Mouse (Mus musculus) hindbrain, embryonic 11.5 days (tissue): ENCODE results near the gene Scnm1. TPM values are rescaled to one million over a fixed set of nuclear protein-coding genes. Genes with fewer than 3 reads are reported as not detected.

Experiments
- ATAC-seq: fragments of 200-750 bp; cut with Nextera tagmentation; 2 replicates; pipeline ENCODE4 v1.8.0; 2017; ENCODE audit warnings: mild to moderate bottlenecking, moderate TSS enrichment, moderate library complexity; ENCODE audit not compliant: low FRiP score
- DNase-seq: peaks from one replicate; pipeline ENCODE4 v3.0.0-alpha.2; 2015; ENCODE audit warnings: low spot score
- H3K27ac ChIP-seq: fragments of 300-500 bp; sonication (generic); 2 replicates; pipeline ENCODE4 v1.5.1; 2014; ENCODE audit warnings: mild to moderate bottlenecking, low read depth, low read length
- H3K27me3 ChIP-seq: fragments of 300-500 bp; sonication (generic); 2 replicates; pipeline ENCODE4 v1.6.1; 2014; ENCODE audit warnings: mild to moderate bottlenecking, low read length, moderate library complexity, mixed read lengths; ENCODE audit not compliant: control insufficient read depth, insufficient read depth
- H3K36me3 ChIP-seq: fragments of 300-500 bp; sonication (generic); 2 replicates; pipeline ENCODE4 v1.6.1; 2014; ENCODE audit warnings: mild to moderate bottlenecking, low read length, moderate library complexity, mixed read lengths; ENCODE audit not compliant: control insufficient read depth, insufficient read depth
- H3K4me1 ChIP-seq: fragments of 300-500 bp; sonication (generic); replicated peaks from 2 replicates; pipeline ENCODE4 v1.6.1; 2014; ENCODE audit warnings: low read length, mixed read lengths; ENCODE audit not compliant: control insufficient read depth, insufficient read depth
- H3K4me2 ChIP-seq: fragments of 300-500 bp; sonication (generic); replicated peaks from 2 replicates; pipeline ENCODE4 v1.6.1; 2014; ENCODE audit warnings: mild to moderate bottlenecking, low read depth, low read length
- H3K4me3 ChIP-seq: fragments of 300-500 bp; sonication (generic); 2 replicates; pipeline ENCODE4 v1.5.1; 2014; ENCODE audit warnings: low read depth, low read length
- H3K9ac ChIP-seq: fragments of 300-500 bp; sonication (generic); 2 replicates; pipeline ENCODE4 v1.6.1; 2014; ENCODE audit warnings: low read depth, low read length
- H3K9me3 ChIP-seq: fragments of 300-500 bp; sonication (generic); 2 replicates; pipeline ENCODE4 v1.6.1; 2016; ENCODE audit warnings: low read length; ENCODE audit not compliant: control insufficient read depth
- WGBS: fragments of 180-500 bp; shearing (Covaris S2); extraction: QIAGEN DNeasy Blood & Tissue Kit; methylation state at CpG from one replicate; pipeline ENCODE4 v1.1.7; 2014; 5-methylcytosine and 5-hydroxymethylcytosine counted together
- polyA plus RNA-seq: library from polyadenylated mRNA; unstranded; fragments of >200 nt; fragmentation: Nextera tagmentation; extraction: Ambion mirVana; gene quantifications from 2 replicates; pipeline ENCODE4 v1.2.1, GENCODE M21; 2014

The Scnm1 gene
- 83.2 and 84.9 TPM in 2 replicates for polyA plus RNA-seq

GRCm38 (mm10) chr3:95133680-95134101 is at the start of gene Scnm1, which contains the start of gene Lysmd1:
TSS of gene Scnm1 (minus strand) at chr3:95134011.
TSS of gene Lysmd1 (plus strand) at chr3:95134088.
- Histone ChIP-seq H3K9ac (peak within 1 kb of the TSS; percentile 67), H3K9me3 (no peaks in the 10 kb centered on the region), H3K36me3 (no peaks in the 10 kb centered on the region), H3K27ac (no peak within 1 kb of the TSS; the same call in 1 of the 2 replicates), H3K4me1 (no peaks in the 10 kb centered on the region; the same call in 1 of the 2 replicates), H3K4me3 (peak within 1 kb of the TSS; percentile 62), H3K27me3 (no peaks in the 10 kb centered on the region), H3K4me2 (peak within 1 kb of the TSS; percentile 74)
- DNase-seq (peak; percentile 92), ATAC-seq (peak; percentile 93)
- WGBS = under 1% methylated on average over 20 of the region's 20 CpGs

GRCm38 (mm10) chr3:95181841-95182240 is 48.0 kb upstream of the Scnm1 start:
- no peak overlapping the region for H3K9ac ChIP-seq
- ATAC-seq (no peak), DNase-seq (no peak)
- H3K9me3 ChIP-seq = no peaks in the 10 kb centered on the region
- H3K4me2 ChIP-seq = no peak overlapping the region
- WGBS = 74% methylated on average over 1 of the region's 1 CpGs
- H3K27me3 ChIP-seq = no peaks in the 10 kb centered on the region
- H3K27ac ChIP-seq = no peak overlapping the region
- H3K36me3 ChIP-seq = no peaks in the 10 kb centered on the region; the same call in 1 of the 2 replicates
- no peak overlapping the region for H3K4me3 ChIP-seq
- no peaks in the 10 kb centered on the region for H3K4me1 ChIP-seq

- H3K4me1 ChIP-seq = no peaks in the 10 kb centered on the region
- H3K36me3 ChIP-seq = no peaks in the 10 kb centered on the region; the same call in 1 of the 2 replicates
- ATAC-seq (no peak), DNase-seq (no peak)
- WGBS = 74% methylated on average over 3 of the region's 3 CpGs
- H3K4me2 ChIP-seq = no peak overlapping the region
- H3K9me3 ChIP-seq = no peaks in the 10 kb centered on the region
- no peak overlapping the region for H3K4me3 ChIP-seq
- no peak overlapping the region for H3K9ac ChIP-seq
- H3K27me3 ChIP-seq = no peaks in the 10 kb centered on the region
- no peak overlapping the region for H3K27ac ChIP-seq
These were observed 46.1 kb upstream of the Scnm1 start for GRCm38 (mm10) chr3:95179890-95180289.

- WGBS = 85% methylated on average over 5 of the region's 5 CpGs
- Histone ChIP-seq H3K4me1 (no peaks in the 10 kb centered on the region), H3K27me3 (no peaks in the 10 kb centered on the region), H3K9me3 (no peaks in the 10 kb centered on the region), H3K4me2 (no peak overlapping the region), H3K36me3 (no peaks in the 10 kb centered on the region; the same call in 1 of the 2 replicates), H3K4me3 (no peak overlapping the region), H3K27ac (no peak overlapping the region), H3K9ac (no peak overlapping the region)
- DNase-seq (no peak), ATAC-seq (no peak)
These were observed 45.1 kb upstream of the Scnm1 start for GRCm38 (mm10) chr3:95178948-95179347.

GRCm38 (mm10) chr3:95177583-95177982 is 43.8 kb upstream of the Scnm1 start:
- peaks cover 3% of the 10 kb centered on the region for H3K36me3 ChIP-seq
- no peak overlapping the region for H3K4me3 ChIP-seq
- H3K4me1 ChIP-seq = 0 out of 2 replicates have a peak, but pooled peaks cover 2% of the 10 kb centered on the region
- H3K9ac ChIP-seq = no peak overlapping the region
- no peak overlapping the region for H3K27ac ChIP-seq
- no peak for DNase-seq
- H3K9me3 ChIP-seq = no peaks in the 10 kb centered on the region
- 77% methylated on average over 6 of the region's 6 CpGs for WGBS
- ATAC-seq = no peak
- H3K4me2 ChIP-seq = no peak overlapping the region
- peaks cover 12% of the 10 kb centered on the region for H3K27me3 ChIP-seq

GRCm38 (mm10) chr3:95176500-95176899 is 42.7 kb upstream of the Scnm1 start:
- ATAC-seq (no peak), DNase-seq (no peak)
- Histone ChIP-seq H3K27me3 (peaks cover 23% of the 10 kb centered on the region), H3K36me3 (peaks cover 7% of the 10 kb centered on the region; the same call in 1 of the 2 replicates), H3K9me3 (no peaks in the 10 kb centered on the region), H3K4me1 (peaks cover 2% of the 10 kb centered on the region; the same call in 1 of the 2 replicates), H3K4me2 (no peak overlapping the region), H3K27ac (no peak overlapping the region), H3K4me3 (no peak overlapping the region), H3K9ac (no peak overlapping the region)
- WGBS = 65% methylated on average over 3 of the region's 3 CpGs

GRCm38 (mm10) chr3:95174011-95174592 is 40.3 kb upstream of the Scnm1 start:
- no peak overlapping the region for H3K4me2 ChIP-seq
- H3K27me3 ChIP-seq = peaks cover 43% of the 10 kb centered on the region
- H3K4me1 ChIP-seq = peaks cover 2% of the 10 kb centered on the region; the same call in 1 of the 2 replicates
- 1% methylated on average over 16 of the region's 16 CpGs for WGBS
- DNase-seq (peak; percentile 91), ATAC-seq (peak; percentile 48; the same call in 1 of the 2 replicates)
- H3K4me3 ChIP-seq = no peak overlapping the region; the same call in 1 of the 2 replicates
- no peaks in the 10 kb centered on the region for H3K9me3 ChIP-seq
- H3K27ac ChIP-seq = no peak overlapping the region
- H3K9ac ChIP-seq = no peak overlapping the region
- peaks cover 14% of the 10 kb centered on the region for H3K36me3 ChIP-seq

GRCm38 (mm10) chr3:95173256-95173949 is 39.6 kb upstream of the Scnm1 start:
- Histone ChIP-seq H3K27me3 (peaks cover 43% of the 10 kb centered on the region), H3K4me1 (peaks cover 2% of the 10 kb centered on the region; the same call in 1 of the 2 replicates), H3K4me3 (peak overlapping the region; percentile 19), H3K36me3 (peaks cover 14% of the 10 kb centered on the region), H3K4me2 (peak overlapping the region; percentile 19; the same call in 1 of the 2 replicates), H3K9ac (peak overlapping the region; percentile 12; the same call in 1 of the 2 replicates), H3K27ac (no peak overlapping the region), H3K9me3 (no peaks in the 10 kb centered on the region)
- 4% methylated on average over 58 of the region's 58 CpGs for WGBS
- DNase-seq = no peak
- peak; percentile 14; the same call in 1 of the 2 replicates for ATAC-seq
